Mouse (Mus musculus): Measurements from ENCODE around the gene March5. TPM values are rescaled to one million over a fixed set of nuclear protein-coding genes. Genes with fewer than 3 reads are reported as not detected.
A peak's percentile ranks its signal among the peaks of the same experiment; 100 is the strongest.

March5 gene
- polyA plus RNA-seq, 1 experiment = 304 TPM

DNA sequence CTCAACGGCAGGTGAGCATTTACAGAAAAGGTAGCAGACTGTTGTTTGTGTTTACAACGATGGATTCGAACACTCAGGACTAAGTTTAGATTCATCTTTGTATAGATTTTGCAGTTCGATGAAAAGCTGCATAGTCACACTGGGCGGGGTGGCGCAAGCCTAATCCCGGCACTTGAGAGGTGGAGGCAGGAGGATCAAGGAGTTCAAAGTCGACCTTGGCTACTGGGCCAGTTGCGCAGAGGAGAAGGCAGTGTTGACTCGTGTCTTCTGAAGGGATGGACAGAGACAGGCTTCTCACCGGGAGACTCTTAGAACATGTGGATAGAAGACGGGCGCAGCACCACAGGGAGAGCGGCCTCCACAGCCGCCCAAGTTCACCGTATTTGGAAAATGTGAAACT is 61.8 kb downstream of the March5 start:
- no peak overlapping the region for H3K4me3 ChIP-seq (ENCODE audit: insufficient read depth, low read depth, low read length)
- H3K4me1 ChIP-seq (ENCODE audit: control insufficient read depth, insufficient read depth, insufficient read length, low read length) = no peaks in the 10 kb centered on the region
- peak overlapping the region; percentile 45; the same call in 1 of the 2 replicates for H3K27ac ChIP-seq (replicated peaks; ENCODE audit: low read depth, low read length)

Other genes starting within 250 kb of the March5 start
- 16.1 and 30.4 TPM in 2 replicates for gene Cpeb3, start 1.1 kb downstream of the March5 start, polyA plus RNA-seq (2012; ENCODE audit: insufficient read depth, insufficient read length, missing spikeins)
- gene Ide, start 130.3 kb downstream of the March5 start, polyA plus RNA-seq (2012; ENCODE audit: insufficient read depth, insufficient read length, missing spikeins) = 88.9 and 118 TPM in 2 replicates
- 0.20 TPM in 1 of 2 replicates, not detected in the other for gene Kif11, start 168.9 kb downstream of the March5 start, polyA plus RNA-seq (2012; ENCODE audit: insufficient read depth, insufficient read length, missing spikeins)
- 2.9 and 4.0 TPM in 2 replicates for gene Hhex, start 227.3 kb downstream of the March5 start, polyA plus RNA-seq (2012; ENCODE audit: insufficient read depth, insufficient read length, missing spikeins)